Mouse (Mus musculus) forelimb bud, embryonic 11.5 days (tissue): ENCODE measurements at regions not wholly inside any gene's neighbourhood (a gene's known extent, or its start where the extent isn't known, plus 50 kb on each side); places are given as distances from the start of the nearest gene placed in this dataset.

Experiments used
- DNase-seq: peaks from one replicate; pipeline ENCODE4 v3.0.0-alpha.2; 2012; ENCODE audit warnings: low read depth, low spot score

GRCm38 (mm10) chr14:114857689-114858088 is 234.3 kb upstream of the Gpc5 start:
- DNase-seq, result no peak

GRCm38 (mm10) chr14:114863585-114863984 is 228.4 kb upstream of the Gpc5 start:
- DNase-seq, result no peak

GRCm38 (mm10) chr14:114864102-114864501 is 227.9 kb upstream of the Gpc5 start:
- no peak for DNase-seq

- no peak for DNase-seq
These were observed 222.8 kb upstream of the Gpc5 start for GRCm38 (mm10) chr14:114869233-114869632.

GRCm38 (mm10) chr14:114875101-114875500 is 216.9 kb upstream of the Gpc5 start:
- DNase-seq, result no peak

GRCm38 (mm10) chr14:114876427-114876826 is 215.6 kb upstream of the Gpc5 start:
- DNase-seq, result no peak

GRCm38 (mm10) chr14:114877477-114877876 is 214.5 kb upstream of the Gpc5 start:
- DNase-seq, result peak; percentile 77

GRCm38 (mm10) chr14:114880291-114880690 is 211.7 kb upstream of the Gpc5 start:
- DNase-seq, result no peak

GRCm38 (mm10) chr14:114904109-114904508 is 187.9 kb upstream of the Gpc5 start:
- DNase-seq, result no peak

GRCm38 (mm10) chr14:114912271-114912670 is 179.7 kb upstream of the Gpc5 start:
- DNase-seq, result no peak

- DNase-seq, result peak; percentile 27
These were observed 178.8 kb upstream of the Gpc5 start for GRCm38 (mm10) chr14:114913238-114913637.

GRCm38 (mm10) chr14:114945744-114946143 is 146.3 kb upstream of the Gpc5 start:
- DNase-seq, result no peak

- DNase-seq, result no peak
These were observed 145.7 kb upstream of the Gpc5 start for GRCm38 (mm10) chr14:114946321-114946720.

- no peak for DNase-seq
These were observed 143.5 kb upstream of the Gpc5 start for GRCm38 (mm10) chr14:114948341-114949155.

- no peak for DNase-seq
These were observed 142.9 kb upstream of the Gpc5 start for GRCm38 (mm10) chr14:114949156-114949496.

GRCm38 (mm10) chr14:114952280-114952679 is 139.7 kb upstream of the Gpc5 start:
- no peak for DNase-seq

- no peak for DNase-seq
These were observed 138.8 kb upstream of the Gpc5 start for GRCm38 (mm10) chr14:114953070-114953665.

GRCm38 (mm10) chr14:114954287-114954686 is 137.7 kb upstream of the Gpc5 start:
- DNase-seq, result no peak

GRCm38 (mm10) chr14:114955572-114955971 is 136.4 kb upstream of the Gpc5 start:
- no peak for DNase-seq

GRCm38 (mm10) chr14:114960273-114960672 is 131.7 kb upstream of the Gpc5 start:
- no peak for DNase-seq

- no peak for DNase-seq
These were observed 126.1 kb upstream of the Gpc5 start for GRCm38 (mm10) chr14:114965941-114966340.

- DNase-seq, result no peak
These were observed 123.0 kb upstream of the Gpc5 start for GRCm38 (mm10) chr14:114969020-114969419.

- DNase-seq, result no peak
These were observed 110.9 kb upstream of the Gpc5 start for GRCm38 (mm10) chr14:114981120-114981519.
